Mouse (Mus musculus): ENCODE results near the gene Slc9a5. TPM values are rescaled to one million over a fixed set of nuclear protein-coding genes. Genes with fewer than 3 reads are reported as not detected.

Gene Slc9a5
- polyA plus RNA-seq, 1 experiment from 2014 or later: 0.94 TPM

DNA sequence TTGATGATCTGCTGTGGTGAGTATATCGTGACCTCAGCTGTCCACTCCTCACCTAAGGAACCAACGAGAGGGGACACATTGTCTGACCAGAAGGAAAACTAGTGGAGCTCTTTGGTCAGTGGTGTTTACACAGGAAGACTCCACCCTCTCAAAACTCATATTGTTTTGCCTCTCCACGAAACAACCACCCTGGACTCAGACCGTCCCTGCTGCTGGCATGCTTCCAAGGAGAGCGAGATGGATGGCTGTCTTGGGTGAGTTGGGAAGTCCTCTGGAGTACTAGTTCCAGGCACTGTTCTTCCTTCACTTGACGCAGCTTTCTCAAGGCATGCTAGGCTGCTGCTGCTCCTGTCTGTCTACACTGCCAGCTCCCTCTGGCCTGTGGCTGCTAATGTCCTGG is 40.5 kb downstream of the Slc9a5 start:
- Histone ChIP-seq H3K9ac (no peak overlapping the region), H3K4me2 (no peak overlapping the region), H3K4me1 (replicated peaks) (peaks cover 23% of the 10 kb centered on the region), H3K27me3 (peaks cover 9% of the 10 kb centered on the region; the same call in 1 of the 2 replicates), H3K36me3 (no peaks in the 10 kb centered on the region), H3K4me3 (no peak overlapping the region), H3K27ac (no peak overlapping the region), H3K9me3 (replicated peaks) (no peaks in the 10 kb centered on the region)
- no peak for ATAC-seq (replicated peaks; ENCODE audit: insufficient number of reproducible peaks, insufficient read depth, low FRiP score, low read depth)
- 57% methylated on average over 6 of the region's 6 CpGs for WGBS

DNA sequence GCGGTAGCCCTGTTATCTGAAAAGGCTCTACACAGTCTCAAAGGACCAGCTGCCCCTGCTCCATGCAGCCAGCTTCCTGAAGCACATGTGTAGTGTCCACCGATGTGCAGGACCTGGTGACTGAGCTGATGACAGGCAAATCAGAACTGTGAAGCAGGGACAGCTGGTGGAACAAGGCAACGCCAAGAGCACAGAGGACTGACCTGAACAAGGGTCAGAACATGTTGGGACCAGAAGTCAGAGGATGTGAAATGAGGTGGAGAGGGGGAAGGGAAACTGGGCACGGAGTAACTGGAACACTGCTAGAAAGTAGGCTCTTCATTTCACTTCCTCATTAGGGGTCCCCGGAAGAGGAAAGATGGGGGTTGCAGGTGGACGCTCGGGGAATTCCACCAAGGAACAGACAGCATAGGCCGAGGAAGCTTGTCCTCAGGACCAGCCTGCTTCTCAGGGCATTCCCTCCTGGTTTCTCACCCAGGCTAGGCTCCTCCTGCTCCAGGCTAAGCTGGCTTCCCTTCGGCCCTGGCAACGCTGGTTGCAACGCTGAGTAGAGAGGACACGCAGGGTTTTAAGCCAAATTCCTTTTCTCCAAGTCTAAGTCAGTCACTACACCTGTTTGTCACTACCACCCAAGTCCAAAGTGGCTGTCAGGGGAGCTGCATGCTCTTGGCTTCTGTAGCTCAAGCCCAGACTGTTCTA is 44.6 kb downstream of the Slc9a5 start:
- Histone ChIP-seq H3K36me3 (no peaks in the 10 kb centered on the region), H3K27ac (no peak overlapping the region), H3K4me3 (no peak overlapping the region), H3K9ac (no peak overlapping the region), H3K9me3 (replicated peaks) (no peaks in the 10 kb centered on the region), H3K4me2 (no peak overlapping the region), H3K27me3 (peaks cover 17% of the 10 kb centered on the region; the same call in 1 of the 2 replicates), H3K4me1 (replicated peaks) (peaks cover 3% of the 10 kb centered on the region; the same call in 1 of the 2 replicates)
- ATAC-seq (replicated peaks; ENCODE audit: insufficient number of reproducible peaks, insufficient read depth, low FRiP score, low read depth): peak; percentile 53; the same call in 1 of the 2 replicates
- WGBS: 63% methylated on average over 12 of the region's 12 CpGs

DNA sequence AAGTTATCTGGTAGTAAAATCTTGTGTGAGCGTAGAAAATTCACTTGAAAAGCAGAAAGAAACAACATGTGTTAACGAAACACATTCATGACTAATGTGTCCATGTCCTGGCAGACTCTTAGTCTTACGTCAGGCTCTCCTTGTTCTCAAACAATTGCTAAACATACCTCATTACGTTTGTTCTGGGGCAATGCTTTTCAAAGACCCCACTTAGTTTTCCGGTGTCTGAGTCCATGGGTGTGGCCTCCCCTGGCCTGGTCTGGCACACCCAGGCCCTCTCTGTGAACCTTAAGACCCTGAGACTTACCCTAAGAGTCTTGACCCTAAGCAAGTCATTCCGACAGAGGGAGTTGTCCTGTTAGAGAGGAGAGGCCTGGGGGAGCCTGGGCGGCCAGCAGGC is 45.3 kb downstream of the Slc9a5 start:
- 76% methylated on average over 7 of the region's 7 CpGs for WGBS
- peaks cover 17% of the 10 kb centered on the region for H3K27me3 ChIP-seq
- ATAC-seq (replicated peaks; ENCODE audit: insufficient number of reproducible peaks, insufficient read depth, low FRiP score, low read depth): no peak
- H3K27ac ChIP-seq: no peak overlapping the region
- no peak overlapping the region for H3K4me2 ChIP-seq
- H3K36me3 ChIP-seq: no peaks in the 10 kb centered on the region
- no peaks in the 10 kb centered on the region for H3K9me3 ChIP-seq (replicated peaks)
- H3K9ac ChIP-seq: no peak overlapping the region
- H3K4me3 ChIP-seq: no peak overlapping the region
- H3K4me1 ChIP-seq (replicated peaks): 0 out of 2 replicates have a peak, but pooled peaks cover 2% of the 10 kb centered on the region

DNA sequence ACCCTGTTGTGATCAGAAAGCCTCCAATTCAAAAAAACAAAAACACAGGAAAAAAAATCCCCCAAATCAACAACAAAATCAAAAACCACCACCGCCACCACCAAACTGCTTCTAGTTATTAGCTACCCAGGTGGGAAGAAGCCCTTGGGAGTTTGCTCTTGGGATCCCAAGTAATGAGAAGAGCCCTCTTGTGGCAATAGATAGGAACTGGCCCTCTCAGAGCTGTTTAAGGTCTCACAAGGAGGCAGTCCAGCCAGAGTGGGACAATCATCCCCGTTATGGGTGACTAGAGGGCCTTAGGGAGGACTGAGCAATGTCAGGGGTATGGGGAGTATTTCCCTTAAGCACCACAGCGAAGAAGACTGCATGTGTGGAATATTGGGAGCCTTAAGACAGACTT is 49.1 kb downstream of the Slc9a5 start:
- H3K4me1 ChIP-seq (replicated peaks): 0 out of 2 replicates have a peak, but pooled peaks cover 2% of the 10 kb centered on the region
- H3K4me2 ChIP-seq: no peak overlapping the region
- no peak for ATAC-seq (replicated peaks; ENCODE audit: insufficient number of reproducible peaks, insufficient read depth, low FRiP score, low read depth)
- no peak overlapping the region for H3K4me3 ChIP-seq
- peaks cover 7% of the 10 kb centered on the region for H3K27me3 ChIP-seq
- no peak overlapping the region for H3K9ac ChIP-seq
- H3K36me3 ChIP-seq: no peaks in the 10 kb centered on the region
- 24% methylated on average over 3 of the region's 3 CpGs for WGBS
- no peaks in the 10 kb centered on the region for H3K9me3 ChIP-seq (replicated peaks)
- no peak overlapping the region for H3K27ac ChIP-seq

DNA sequence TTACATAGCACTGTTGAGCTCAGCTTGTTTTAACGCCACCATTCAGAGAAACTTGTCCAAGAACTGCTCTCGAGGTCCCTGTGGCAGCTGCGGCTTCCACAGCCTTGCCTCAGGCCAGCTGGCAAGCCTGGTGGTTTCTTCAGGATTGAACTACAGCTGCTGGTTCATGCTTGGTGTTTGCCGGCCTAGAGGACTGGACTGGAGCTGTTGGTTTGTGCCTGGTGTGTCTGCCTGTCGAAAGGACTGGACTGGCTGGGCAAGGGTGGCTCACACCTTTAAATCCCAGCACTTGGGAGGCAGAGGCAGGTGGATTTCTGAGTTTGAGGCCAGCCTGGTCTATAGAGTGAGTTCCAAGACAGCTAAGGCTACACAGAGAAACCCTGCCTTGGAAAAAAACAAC is 51.4 kb downstream of the Slc9a5 start:
- WGBS: 77% methylated on average over 5 of the region's 5 CpGs
- ATAC-seq (replicated peaks; ENCODE audit: insufficient number of reproducible peaks, insufficient read depth, low FRiP score, low read depth): no peak
- H3K9me3 ChIP-seq (replicated peaks): no peaks in the 10 kb centered on the region

DNA sequence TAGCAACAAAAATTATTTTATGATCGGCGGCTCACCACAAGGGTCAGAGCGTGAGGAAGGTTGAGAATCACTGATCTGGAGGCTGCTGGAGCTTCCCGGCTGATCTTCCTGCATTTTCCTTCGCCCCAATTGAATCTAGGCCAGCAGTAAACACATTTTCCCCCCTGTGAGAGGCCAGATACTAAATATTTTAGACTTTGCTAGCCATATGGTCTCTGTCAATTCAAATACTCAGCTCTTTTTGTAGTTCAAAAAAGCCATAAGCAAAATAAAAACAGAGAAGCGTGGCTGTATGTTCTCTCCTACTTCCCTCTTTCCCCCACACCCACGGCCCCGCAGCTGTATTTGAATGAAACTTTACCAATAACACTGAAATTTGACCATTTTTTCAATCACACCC is 54.8 kb downstream of the Slc9a5 start:
- no peak for ATAC-seq (replicated peaks; ENCODE audit: insufficient number of reproducible peaks, insufficient read depth, low FRiP score, low read depth)
- no peaks in the 10 kb centered on the region for H3K4me1 ChIP-seq (replicated peaks)
- no peaks in the 10 kb centered on the region for H3K9me3 ChIP-seq (replicated peaks)
- 77% methylated on average over 8 of the region's 8 CpGs for WGBS
- no peak overlapping the region for H3K9ac ChIP-seq
- no peaks in the 10 kb centered on the region for H3K36me3 ChIP-seq
- no peaks in the 10 kb centered on the region; the same call in 1 of the 2 replicates for H3K27me3 ChIP-seq
- no peak overlapping the region for H3K4me3 ChIP-seq
- H3K27ac ChIP-seq: no peak overlapping the region
- H3K4me2 ChIP-seq: no peak overlapping the region

More for the DNA sequence above, 51.4 kb downstream of the Slc9a5 start:
- no peak overlapping the region for H3K9ac ChIP-seq
- no peak overlapping the region for H3K27ac ChIP-seq
- H3K36me3 ChIP-seq: no peaks in the 10 kb centered on the region
- no peak overlapping the region for H3K4me2 ChIP-seq
- H3K27me3 ChIP-seq: peaks cover 4% of the 10 kb centered on the region
- H3K4me1 ChIP-seq (replicated peaks): no peaks in the 10 kb centered on the region
- H3K4me3 ChIP-seq: no peak overlapping the region

DNA sequence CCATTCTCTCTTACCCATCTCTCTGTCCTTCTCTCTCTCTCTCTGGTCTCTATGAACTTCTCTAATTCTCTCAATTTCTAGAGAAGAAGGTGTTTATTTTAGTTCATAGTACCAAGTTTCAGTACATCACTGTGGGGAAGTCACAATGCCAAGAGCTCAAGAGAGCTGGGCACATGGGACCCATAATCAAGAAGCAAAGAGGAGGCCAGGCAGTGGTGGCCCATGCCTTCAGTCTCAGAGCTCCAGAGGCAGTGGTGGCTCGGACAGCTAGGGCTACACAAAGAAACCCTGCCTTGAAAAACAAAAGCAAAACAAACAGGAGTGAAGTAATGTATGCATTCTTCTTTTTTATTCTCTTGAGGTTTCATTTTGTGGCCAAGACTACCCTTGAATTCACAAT is 55.9 kb downstream of the Slc9a5 start:
- WGBS: 58% methylated on average over 1 of the region's 1 CpGs
- Histone ChIP-seq H3K9me3 (replicated peaks) (no peaks in the 10 kb centered on the region), H3K4me3 (no peak overlapping the region), H3K27me3 (no peaks in the 10 kb centered on the region), H3K9ac (no peak overlapping the region), H3K4me1 (replicated peaks) (no peaks in the 10 kb centered on the region), H3K36me3 (no peaks in the 10 kb centered on the region), H3K4me2 (no peak overlapping the region), H3K27ac (no peak overlapping the region)
- no peak for ATAC-seq (replicated peaks; ENCODE audit: insufficient number of reproducible peaks, insufficient read depth, low FRiP score, low read depth)

DNA sequence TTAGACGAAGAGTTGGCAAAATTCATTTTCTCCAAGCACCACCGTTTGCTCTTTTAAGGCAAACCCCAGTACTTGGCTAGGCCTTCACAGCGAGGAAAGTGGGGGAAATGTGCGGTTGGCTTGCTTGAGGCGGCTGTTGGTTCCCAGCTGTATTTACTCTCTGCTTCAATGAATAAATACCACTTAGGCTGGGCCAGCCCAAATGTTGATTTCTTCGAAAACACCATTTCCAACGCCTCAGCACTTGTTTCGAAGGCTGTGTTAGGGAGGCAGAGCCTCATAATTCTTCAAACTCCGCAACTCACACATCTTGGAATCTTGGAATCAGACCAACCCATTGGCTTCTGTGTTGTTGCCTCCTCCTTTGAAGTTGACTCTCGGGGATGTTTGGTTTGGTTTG is 57.8 kb downstream of the Slc9a5 start:
- no peak overlapping the region for H3K4me2 ChIP-seq
- no peak overlapping the region for H3K27ac ChIP-seq
- no peaks in the 10 kb centered on the region for H3K9me3 ChIP-seq (replicated peaks)
- H3K4me1 ChIP-seq (replicated peaks): no peaks in the 10 kb centered on the region
- no peaks in the 10 kb centered on the region for H3K36me3 ChIP-seq
- H3K4me3 ChIP-seq: no peak overlapping the region
- no peaks in the 10 kb centered on the region for H3K27me3 ChIP-seq
- ATAC-seq (replicated peaks; ENCODE audit: insufficient number of reproducible peaks, insufficient read depth, low FRiP score, low read depth): no peak
- no peak overlapping the region for H3K9ac ChIP-seq
- WGBS: 65% methylated on average over 10 of the region's 10 CpGs

DNA sequence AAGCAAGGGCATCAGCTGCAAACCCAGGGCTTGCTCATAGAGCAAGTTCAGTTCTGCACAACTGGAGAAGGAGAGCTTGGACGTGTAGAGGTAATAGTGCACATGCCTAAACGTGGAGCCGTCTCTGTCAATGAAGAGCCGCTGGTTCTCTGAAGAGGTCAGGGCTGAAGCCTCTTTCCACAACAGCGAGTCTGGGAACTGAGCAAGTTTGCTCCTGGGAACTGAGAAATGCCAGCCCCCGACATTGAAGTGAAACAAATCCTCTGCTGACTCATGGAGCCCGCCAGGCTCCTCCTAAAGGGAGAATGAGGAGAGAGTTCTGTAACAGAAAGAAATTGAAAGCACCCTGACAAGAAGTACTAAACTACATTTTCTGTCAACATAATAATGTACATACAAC is 59.7 kb downstream of the Slc9a5 start:
- WGBS: 51% methylated on average over 7 of the region's 7 CpGs
- Histone ChIP-seq H3K9me3 (replicated peaks) (no peaks in the 10 kb centered on the region), H3K4me3 (no peak overlapping the region), H3K4me2 (no peak overlapping the region), H3K4me1 (replicated peaks) (peaks cover 2% of the 10 kb centered on the region), H3K27ac (no peak overlapping the region), H3K27me3 (peaks cover 16% of the 10 kb centered on the region), H3K9ac (no peak overlapping the region), H3K36me3 (no peaks in the 10 kb centered on the region)
- ATAC-seq (replicated peaks; ENCODE audit: insufficient number of reproducible peaks, insufficient read depth, low FRiP score, low read depth): no peak

DNA sequence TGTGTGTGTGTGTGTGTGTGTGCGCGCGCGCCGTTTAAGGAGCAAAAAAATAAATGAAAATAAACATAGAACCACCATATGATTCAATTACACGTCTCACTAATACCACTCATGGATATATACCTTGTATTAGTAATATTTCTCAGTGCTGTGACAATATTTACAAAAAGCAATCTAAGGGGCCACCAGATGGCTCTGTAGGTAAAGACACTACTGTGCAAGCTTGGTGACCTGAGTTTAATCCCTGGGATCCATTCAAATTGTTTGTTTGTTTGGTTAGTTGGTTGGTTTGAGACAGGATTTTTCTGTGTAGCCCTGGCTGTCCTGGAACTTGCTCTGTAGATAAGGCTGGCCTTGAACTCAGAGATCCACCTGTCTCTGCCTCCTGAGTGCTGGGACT is 61.3 kb downstream of the Slc9a5 start:
- 92% methylated on average over 6 of the region's 6 CpGs for WGBS
- no peaks in the 10 kb centered on the region for H3K36me3 ChIP-seq
- H3K27ac ChIP-seq: no peak overlapping the region
- no peaks in the 10 kb centered on the region for H3K9me3 ChIP-seq (replicated peaks)
- H3K4me1 ChIP-seq (replicated peaks): peaks cover 7% of the 10 kb centered on the region
- peaks cover 31% of the 10 kb centered on the region for H3K27me3 ChIP-seq
- H3K4me2 ChIP-seq: no peak overlapping the region
- ATAC-seq (replicated peaks; ENCODE audit: insufficient number of reproducible peaks, insufficient read depth, low FRiP score, low read depth): no peak
- no peak overlapping the region for H3K4me3 ChIP-seq
- H3K9ac ChIP-seq: no peak overlapping the region

DNA sequence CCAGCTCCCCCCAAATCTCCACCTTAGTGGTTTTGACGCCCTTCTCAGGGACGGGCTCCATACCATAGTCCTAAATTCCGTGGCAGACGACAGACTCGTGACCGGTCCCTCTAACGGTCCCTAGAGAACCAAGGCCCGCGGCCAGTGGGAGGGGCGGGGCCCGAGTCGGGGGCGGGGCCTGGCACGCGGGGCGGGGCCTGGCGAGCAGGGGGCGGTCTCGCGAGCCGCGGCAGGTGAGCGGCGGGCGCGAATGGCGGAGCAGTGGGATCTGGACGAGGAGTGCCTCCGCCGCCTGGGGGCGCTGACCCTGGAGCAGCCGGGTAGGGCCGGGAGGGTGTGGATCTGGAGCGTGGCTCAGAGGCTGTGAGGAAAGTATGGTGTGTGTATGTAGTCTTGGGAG is 64.7 kb downstream of the Slc9a5 start, which contains the start of the genes Kctd19 and Lrrc36:
Gene Kctd19, minus strand, starts transcription at position 112 of the 400 bp plus-strand sequence.
Gene Lrrc36, plus strand, starts transcription at position 181 of the 400 bp plus-strand sequence.
- peak; percentile 31; the same call in 1 of the 2 replicates for ATAC-seq (replicated peaks; ENCODE audit: insufficient number of reproducible peaks, insufficient read depth, low FRiP score, low read depth)

DNA sequence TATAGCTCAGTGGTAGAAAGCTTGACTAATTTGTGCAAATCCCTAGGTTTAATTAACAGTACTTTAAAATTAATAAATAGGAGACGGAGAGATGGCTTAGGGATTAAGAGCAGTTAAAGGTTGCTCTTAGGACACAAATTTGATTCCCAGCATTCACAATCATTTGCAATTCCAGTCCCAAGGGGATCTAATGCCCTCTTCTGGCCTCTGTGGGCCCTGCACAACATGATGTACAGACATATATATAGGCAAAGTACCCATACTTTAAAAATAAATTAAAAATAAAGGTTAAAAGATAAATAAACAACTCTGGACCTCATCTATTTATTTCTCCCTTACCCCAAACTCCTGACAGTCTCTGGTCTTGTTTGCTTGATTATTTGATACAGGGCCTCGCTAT is 70.3 kb downstream of the Slc9a5 start:
- Histone ChIP-seq H3K9ac (no peak overlapping the region), H3K4me1 (replicated peaks) (no peaks in the 10 kb centered on the region), H3K27me3 (peaks cover 10% of the 10 kb centered on the region), H3K36me3 (no peaks in the 10 kb centered on the region), H3K4me3 (no peak overlapping the region), H3K9me3 (replicated peaks) (no peaks in the 10 kb centered on the region), H3K4me2 (no peak overlapping the region), H3K27ac (no peak overlapping the region)
- WGBS: 82% methylated on average over 2 of the region's 2 CpGs
- no peak for ATAC-seq (replicated peaks; ENCODE audit: insufficient number of reproducible peaks, insufficient read depth, low FRiP score, low read depth)

More for the DNA sequence above, 64.7 kb downstream of the Slc9a5 start, which contains the start of the genes Kctd19 and Lrrc36:
- no peaks in the 10 kb centered on the region for H3K36me3 ChIP-seq
- H3K4me2 ChIP-seq: peak within 1 kb of the TSS; percentile 63
- H3K9ac ChIP-seq: no peak within 1 kb of the TSS
- H3K27me3 ChIP-seq: peaks cover 33% of the 10 kb centered on the region
- H3K27ac ChIP-seq: no peak within 1 kb of the TSS
- peak within 1 kb of the TSS; percentile 34 for H3K4me3 ChIP-seq
- WGBS: 3% methylated on average over 34 of the region's 34 CpGs
- H3K9me3 ChIP-seq (replicated peaks): no peaks in the 10 kb centered on the region
- H3K4me1 ChIP-seq (replicated peaks): peaks cover 7% of the 10 kb centered on the region
